Mouse (Mus musculus) neutrophil, adult 83 days (primary cell): Measurements from ENCODE around the gene Olfr1034. TPM values are rescaled to one million over a fixed set of nuclear protein-coding genes. Genes with fewer than 3 reads are reported as not detected.

Experiments used
- total RNA-seq, 2 experiments: library from RNA; stranded (reverse); gene quantifications; one replicate each; pipeline ENCODE4 v1.2.4; 2023

Olfr1034 gene
- not detected for total RNA-seq

DNA sequence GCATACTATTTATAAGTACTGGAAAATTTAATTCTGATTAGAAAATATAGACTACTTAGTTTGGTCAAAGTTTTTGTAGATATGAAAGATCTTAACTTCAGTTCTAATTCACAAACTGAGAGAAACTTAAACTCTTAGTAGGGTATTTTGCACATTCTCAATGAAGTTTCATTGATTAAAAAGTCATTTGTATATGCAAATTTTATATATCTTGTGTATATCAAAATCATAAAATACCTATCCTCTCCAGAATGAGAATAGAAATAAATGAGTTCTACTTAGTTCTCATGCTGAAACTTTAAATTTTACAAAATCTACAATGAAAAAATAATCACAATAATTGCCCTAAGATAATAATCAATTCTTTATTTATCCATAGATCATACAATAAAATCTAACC is at the start of gene Olfr1034:
Olfr1034 (plus strand) TSS at position 301 of the 400 bp plus-strand sequence.

GRCm38 (mm10) chr2:86005240-86005639 is 40.4 kb upstream of the Olfr1034 start, which contains the start of gene Olfr1032:
Olfr1032 (plus strand) TSS chr2:86005540.

GRCm38 (mm10) chr2:86020406-86020805 is 25.3 kb upstream of the Olfr1034 start, which contains the start of gene Olfr1033:
Olfr1033 (plus strand) TSS chr2:86020633.

GRCm38 (mm10) chr2:86073692-86074091 is 28.0 kb downstream of the Olfr1034 start, which contains the start of gene Olfr1036:
Olfr1036 (plus strand) TSS chr2:86073992.

GRCm38 (mm10) chr2:86087285-86087684 is 41.6 kb downstream of the Olfr1034 start, which contains the start of gene Olfr1037:
Olfr1037 (minus strand) TSS chr2:86087385.

Other genes starting within 250 kb of the Olfr1034 start
- gene Olfr1016, start 243.3 kb upstream of the Olfr1034 start, total RNA-seq = not detected
- gene Olfr1018, start 227.4 kb upstream of the Olfr1034 start, total RNA-seq = not detected
- gene Olfr1019, start 200.4 kb upstream of the Olfr1034 start, total RNA-seq = not detected
- not detected for gene Olfr1020, start 198.8 kb upstream of the Olfr1034 start, total RNA-seq
- not detected for gene Olfr1022, start 177.3 kb upstream of the Olfr1034 start, total RNA-seq
- gene Olfr1023, start 160.2 kb upstream of the Olfr1034 start, total RNA-seq = not detected
- gene Olfr1024, start 140.8 kb upstream of the Olfr1034 start, total RNA-seq = not detected
- not detected for gene Olfr1025-ps1, start 130.7 kb upstream of the Olfr1034 start, total RNA-seq
- not detected for gene Olfr1026, start 124.3 kb upstream of the Olfr1034 start, total RNA-seq
- gene Olfr1028, start 95.4 kb upstream of the Olfr1034 start, total RNA-seq = not detected
- not detected for gene Olfr1029, start 72.0 kb upstream of the Olfr1034 start, total RNA-seq
- gene Olfr1030, start 66.6 kb upstream of the Olfr1034 start, total RNA-seq = not detected
- gene Olfr1031, start 55.6 kb upstream of the Olfr1034 start, total RNA-seq = not detected
- gene Olfr1032, start 40.3 kb upstream of the Olfr1034 start, total RNA-seq = not detected
- gene Olfr1033, start 25.2 kb upstream of the Olfr1034 start, total RNA-seq = not detected
- gene Olfr1036, start 28.1 kb downstream of the Olfr1034 start, total RNA-seq = not detected
- gene Olfr1037, start 41.5 kb downstream of the Olfr1034 start, total RNA-seq = not detected
- gene Olfr1039, start 90.1 kb downstream of the Olfr1034 start, total RNA-seq = not detected
- gene Olfr1040, start 100.9 kb downstream of the Olfr1034 start, total RNA-seq = not detected
- gene Olfr1042, start 116.0 kb downstream of the Olfr1034 start, total RNA-seq = not detected
- gene Olfr1043, start 121.7 kb downstream of the Olfr1034 start, total RNA-seq = not detected
- not detected for gene Olfr1044, start 132.0 kb downstream of the Olfr1034 start, total RNA-seq
- not detected for gene Olfr52, start 139.8 kb downstream of the Olfr1034 start, total RNA-seq
- gene Olfr1045, start 157.1 kb downstream of the Olfr1034 start, total RNA-seq = not detected
- not detected for gene Olfr1046, start 173.5 kb downstream of the Olfr1034 start, total RNA-seq
- not detected for gene Olfr1047, start 185.5 kb downstream of the Olfr1034 start, total RNA-seq
- gene Olfr1048, start 194.4 kb downstream of the Olfr1034 start, total RNA-seq = not detected
- not detected for gene Olfr1049, start 212.5 kb downstream of the Olfr1034 start, total RNA-seq
- gene Olfr1051, start 233.2 kb downstream of the Olfr1034 start, total RNA-seq = not detected
- not detected for gene Olfr1052, start 246.6 kb downstream of the Olfr1034 start, total RNA-seq